Mouse (Mus musculus) heart, embryonic 13.5 days (tissue): ENCODE measurements at regions not wholly inside any gene's neighbourhood (a gene's known extent, or its start where the extent isn't known, plus 50 kb on each side); places are given as distances from the start of the nearest gene placed in this dataset.
"Not testable (repeated sequence)": the region's sequence is repeated elsewhere in the genome, so short reads cannot be mapped to it uniquely, and the experiment has no call there.

ENCODE experiments used
- ATAC-seq: fragments of 200-750 bp; cut with Nextera tagmentation; 2 replicates; pipeline ENCODE4 v1.8.0; 2017; ENCODE audit warnings: moderate TSS enrichment; ENCODE audit not compliant: insufficient number of reproducible peaks, low FRiP score, low TSS enrichment; ENCODE audit errors: extremely low read depth
- H3K27ac ChIP-seq: fragments of 300-500 bp; sonication (generic); replicated peaks from 2 replicates; pipeline ENCODE4 v1.5.1; 2015; ENCODE audit warnings: moderate library complexity, mild to moderate bottlenecking, inconsistent platforms
- H3K27me3 ChIP-seq: fragments of 300-500 bp; sonication (generic); replicated peaks from 2 replicates; pipeline ENCODE4 v1.6.1; 2015; ENCODE audit warnings: mild to moderate bottlenecking, inconsistent platforms
- H3K36me3 ChIP-seq: fragments of 300-500 bp; sonication (generic); 2 replicates; pipeline ENCODE4 v1.6.1; 2015; ENCODE audit warnings: mild to moderate bottlenecking, inconsistent platforms
- H3K4me1 ChIP-seq: fragments of 300-500 bp; sonication (generic); 2 replicates; pipeline ENCODE4 v1.6.1; 2015; ENCODE audit warnings: inconsistent platforms
- H3K4me2 ChIP-seq: fragments of 300-500 bp; sonication (generic); 2 replicates; pipeline ENCODE4 v1.6.1; 2015; ENCODE audit warnings: inconsistent platforms, mild to moderate bottlenecking, moderate library complexity
- H3K4me3 ChIP-seq: fragments of 300-500 bp; sonication (generic); 2 replicates; pipeline ENCODE4 v1.5.1; 2015; ENCODE audit warnings: moderate library complexity, mild to moderate bottlenecking, inconsistent platforms
- H3K9ac ChIP-seq: fragments of 300-500 bp; sonication (generic); 2 replicates; pipeline ENCODE4 v1.6.1; 2015; ENCODE audit warnings: inconsistent platforms, mild to moderate bottlenecking, moderate library complexity
- H3K9me3 ChIP-seq: fragments of 300-500 bp; sonication (generic); 2 replicates; pipeline ENCODE4 v1.6.1; 2016; ENCODE audit warnings: inconsistent platforms
- WGBS: fragments of 180-500 bp; shearing (Covaris S2); methylation state at CpG from one replicate; pipeline ENCODE4 v1.1.7; 2015; ENCODE audit warnings: mixed read lengths; 5-methylcytosine and 5-hydroxymethylcytosine counted together

- 74% methylated on average over 3 of the region's 3 CpGs for WGBS
- Histone ChIP-seq H3K9ac (no peak overlapping the region), H3K4me3 (no peak overlapping the region), H3K36me3 (no peaks in the 10 kb centered on the region), H3K4me2 (no peak overlapping the region), H3K4me1 (no peaks in the 10 kb centered on the region), H3K9me3 (no peaks in the 10 kb centered on the region), H3K27me3 (no peaks in the 10 kb centered on the region), H3K27ac (no peak overlapping the region)
- ATAC-seq = no peak
Measured at GRCm38 (mm10) chr14:110934816-110935215, 179.9 kb upstream of the Slitrk6 start.

GRCm38 (mm10) chr14:110921989-110922388 lies 167.0 kb upstream of the Slitrk6 start:
- H3K9ac ChIP-seq = no peak overlapping the region
- no peaks in the 10 kb centered on the region for H3K9me3 ChIP-seq
- H3K36me3 ChIP-seq = no peaks in the 10 kb centered on the region
- H3K4me2 ChIP-seq = no peak overlapping the region
- H3K27ac ChIP-seq = no peak overlapping the region
- no peak for ATAC-seq
- H3K4me3 ChIP-seq = no peak overlapping the region
- no peaks in the 10 kb centered on the region for H3K27me3 ChIP-seq
- H3K4me1 ChIP-seq = no peaks in the 10 kb centered on the region

- no peak overlapping the region for H3K4me3 ChIP-seq
- H3K4me1 ChIP-seq = no peaks in the 10 kb centered on the region
- ATAC-seq = no peak
- no peaks in the 10 kb centered on the region for H3K27me3 ChIP-seq
- no peak overlapping the region for H3K4me2 ChIP-seq
- H3K9ac ChIP-seq = no peak overlapping the region
- 77% methylated on average over 2 of the region's 2 CpGs for WGBS
- no peak overlapping the region for H3K27ac ChIP-seq
- H3K36me3 ChIP-seq = no peaks in the 10 kb centered on the region
- no peaks in the 10 kb centered on the region for H3K9me3 ChIP-seq
Measured at GRCm38 (mm10) chr14:110913341-110913740, 158.4 kb upstream of the Slitrk6 start.

- ATAC-seq = no peak
- no peaks in the 10 kb centered on the region for H3K9me3 ChIP-seq
- WGBS = 79% methylated on average over 1 of the region's 1 CpGs
- H3K9ac ChIP-seq = no peak overlapping the region
- no peaks in the 10 kb centered on the region for H3K36me3 ChIP-seq
- H3K4me1 ChIP-seq = no peaks in the 10 kb centered on the region
- H3K4me2 ChIP-seq = no peak overlapping the region
- H3K27ac ChIP-seq = no peak overlapping the region
- no peaks in the 10 kb centered on the region for H3K27me3 ChIP-seq
- H3K4me3 ChIP-seq = no peak overlapping the region
Measured at GRCm38 (mm10) chr14:110892865-110893264, 137.9 kb upstream of the Slitrk6 start.

- no peaks in the 10 kb centered on the region for H3K27me3 ChIP-seq
- no peaks in the 10 kb centered on the region for H3K4me1 ChIP-seq
- H3K4me2 ChIP-seq = no peak overlapping the region
- 0 out of 2 replicates have a peak, but pooled peaks cover 3% of the 10 kb centered on the region for H3K9me3 ChIP-seq
- no peak for ATAC-seq
- H3K9ac ChIP-seq = no peak overlapping the region
- H3K27ac ChIP-seq = no peak overlapping the region
- no peak overlapping the region for H3K4me3 ChIP-seq
- H3K36me3 ChIP-seq = no peaks in the 10 kb centered on the region
Measured at GRCm38 (mm10) chr14:110871339-110871738, 116.4 kb upstream of the Slitrk6 start.

- no peaks in the 10 kb centered on the region for H3K27me3 ChIP-seq
- H3K4me3 ChIP-seq = no peak overlapping the region
- no peak for ATAC-seq
- 0 out of 2 replicates have a peak, but pooled peaks cover 2% of the 10 kb centered on the region for H3K4me1 ChIP-seq
- no peak overlapping the region for H3K27ac ChIP-seq
- no peaks in the 10 kb centered on the region for H3K9me3 ChIP-seq
- H3K4me2 ChIP-seq = no peak overlapping the region
- no peaks in the 10 kb centered on the region for H3K36me3 ChIP-seq
- no peak overlapping the region for H3K9ac ChIP-seq
Measured at GRCm38 (mm10) chr14:110824642-110825041, 69.7 kb upstream of the Slitrk6 start.

GRCm38 (mm10) chr14:110822174-110822573 lies 67.2 kb upstream of the Slitrk6 start:
- H3K27me3 ChIP-seq, H3K4me1 ChIP-seq, H3K9ac ChIP-seq, H3K36me3 ChIP-seq, H3K4me3 ChIP-seq, H3K9me3 ChIP-seq, ATAC-seq: not testable (repeated sequence)
- Histone ChIP-seq H3K4me2 (peak overlapping the region; percentile 32), H3K27ac (peak overlapping the region; percentile 53; the same call in 1 of the 2 replicates)
- 30% methylated on average over 3 of the region's 3 CpGs for WGBS
